Mouse (Mus musculus) liver, adult 2 months (tissue): ENCODE results near the gene Actr2.

ENCODE experiments used
- CTCF ChIP-seq: fragments of 200-500 bp; IDR thresholded peaks from 2 replicates; pipeline ENCODE4 v1.5.1; 2011; ENCODE audit warnings: low read depth, low read length, control low read depth
- POLR2A ChIP-seq: fragments of 200-500 bp; IDR thresholded peaks from 2 replicates; pipeline ENCODE4 v1.6.1; 2011; ENCODE audit warnings: low read length, control low read depth; ENCODE audit not compliant: insufficient read depth; ENCODE audit errors: extremely low read depth

DNA sequence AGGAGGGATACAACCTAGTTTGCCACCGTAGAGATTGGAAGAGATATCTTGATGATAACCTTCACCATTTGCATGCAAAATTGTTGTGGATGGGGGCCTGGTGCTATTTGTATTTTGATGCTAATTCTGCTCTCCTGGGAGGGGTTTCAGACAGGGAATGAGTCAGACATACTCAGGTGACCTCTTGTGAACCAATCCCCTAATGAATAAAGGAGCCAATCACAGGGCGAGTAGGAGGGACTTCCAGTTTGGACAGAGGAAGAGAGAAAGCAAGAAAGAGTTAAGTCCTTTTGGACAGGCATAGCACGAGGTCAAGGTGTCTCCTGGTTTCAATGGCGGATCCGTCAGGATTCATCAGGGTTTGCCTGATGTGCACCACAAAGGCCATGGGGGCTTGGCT lies 27.6 kb upstream of the Actr2 start:
- TF ChIP-seq POLR2A (no peak), CTCF (no peak)
